Mouse (Mus musculus): ENCODE results near the gene Ang2.

Gene Ang2

DNA sequence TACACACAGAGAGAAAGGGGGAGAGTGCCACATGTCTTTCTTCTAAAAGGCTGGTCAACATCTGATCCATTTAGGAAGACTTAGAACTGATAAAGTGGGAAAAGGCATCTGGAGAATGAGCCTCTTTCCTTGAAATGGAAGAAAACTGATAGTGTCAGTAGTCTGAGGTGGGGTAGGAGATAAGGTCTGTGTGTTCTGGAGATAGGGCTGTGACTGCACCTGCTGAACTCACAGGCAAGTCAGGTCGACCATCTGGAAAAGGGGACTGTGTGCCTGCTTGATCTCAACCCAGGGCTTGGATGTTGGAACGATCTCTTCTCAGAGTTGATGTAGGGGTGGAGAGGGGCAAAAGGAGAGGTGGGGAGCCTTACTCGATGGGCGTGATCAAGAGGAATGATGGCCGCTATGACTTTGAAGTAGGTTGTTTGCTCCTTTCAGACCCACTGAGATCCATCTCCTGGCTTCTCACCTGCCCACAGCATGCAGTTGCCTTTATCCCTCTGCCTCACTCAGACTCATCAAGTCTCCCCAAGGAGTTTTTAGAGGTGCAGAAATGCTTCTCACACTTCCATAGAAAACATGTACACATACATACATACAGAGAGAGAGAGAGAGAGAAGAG, 46.6 kb downstream of the Ang2 start:
- DNase-seq (ENCODE audit: extremely low read depth, low read depth), result no peak

DNA sequence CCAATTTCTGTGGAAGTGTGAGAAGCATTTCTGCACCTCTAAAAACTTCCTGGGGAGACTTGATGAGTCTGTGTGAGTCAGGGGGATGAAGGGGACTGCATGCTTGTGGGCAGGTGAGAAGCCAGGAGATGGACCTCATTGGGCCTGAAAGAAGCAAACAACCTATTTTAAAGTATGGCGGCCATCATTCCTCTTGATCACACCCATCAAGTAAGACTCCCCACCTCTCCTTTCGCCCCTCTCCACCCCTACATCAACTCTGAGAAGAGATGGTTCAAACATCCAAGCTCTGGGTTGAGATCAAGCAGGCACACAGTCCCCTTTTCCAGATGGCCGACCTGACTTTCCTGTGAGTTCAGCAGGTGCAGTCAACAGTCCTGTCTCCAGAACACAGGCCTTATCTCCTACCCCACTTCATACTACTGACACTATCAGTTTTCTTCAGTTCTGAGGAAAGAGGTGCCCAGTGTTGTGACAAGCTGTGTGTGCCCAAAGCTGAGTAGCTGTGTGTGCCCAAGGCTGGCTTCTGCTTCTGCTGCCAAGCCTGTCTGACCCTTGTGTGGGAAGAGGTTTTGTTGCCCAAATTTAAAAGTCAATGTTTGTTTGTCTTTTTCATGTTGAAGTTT, 48.6 kb downstream of the Ang2 start:
- DNase-seq (ENCODE audit: extremely low read depth, low read depth), result no peak

- DNase-seq (ENCODE audit: extremely low read depth, low read depth), result no peak
These were observed 49.8 kb downstream of the Ang2 start for GRCm38 (mm10) chr14:51149164-51149563.

- DNase-seq (ENCODE audit: extremely low read depth, low read depth), result no peak
These were observed 50.9 kb downstream of the Ang2 start for GRCm38 (mm10) chr14:51148006-51148405.

DNA sequence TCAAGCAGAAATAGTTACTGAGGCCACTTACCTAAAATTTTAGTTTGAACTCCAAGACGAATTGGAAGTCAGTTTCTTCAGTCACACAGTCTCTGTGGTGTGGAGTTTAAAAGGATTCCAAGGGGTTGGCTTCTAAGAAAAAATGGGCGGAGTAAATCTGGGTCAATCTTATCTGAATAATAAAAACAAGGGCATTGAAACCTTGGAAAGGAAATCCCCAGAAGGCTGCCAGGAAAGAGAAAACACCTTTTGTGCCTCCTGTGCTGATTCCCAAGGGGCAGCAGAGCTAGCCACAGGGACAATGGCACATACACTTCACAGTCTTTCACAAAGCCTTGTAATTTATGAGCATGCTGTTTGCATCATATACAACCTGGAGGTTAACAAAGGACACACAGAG, 52.3 kb downstream of the Ang2 start, which contains the start of gene Rnase1:
Rnase1 (minus strand) TSS at position 101 of the 400 bp plus-strand sequence.
- no peak for DNase-seq (ENCODE audit: extremely low read depth, low read depth)

DNA sequence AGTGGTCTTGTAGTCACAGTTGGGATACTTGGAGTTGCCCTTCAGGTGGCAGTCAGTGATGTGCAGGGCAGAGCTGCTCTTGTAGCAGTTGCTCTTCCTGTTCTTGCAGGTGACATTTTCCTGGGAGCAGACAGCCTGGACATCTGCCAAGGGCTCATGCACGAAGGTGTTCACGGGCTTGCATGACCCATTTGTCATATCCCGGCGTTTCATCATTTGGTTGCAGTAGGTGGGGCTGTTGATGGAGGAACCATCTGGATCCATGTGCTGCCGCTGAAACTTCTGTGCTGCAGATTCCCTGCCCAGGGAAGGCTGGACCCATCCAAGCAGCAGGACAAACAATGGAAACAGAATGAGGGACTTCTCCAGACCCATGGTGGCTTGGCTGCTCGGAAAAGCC, 53.4 kb downstream of the Ang2 start:
- DNase-seq (ENCODE audit: extremely low read depth, low read depth), result no peak

Data from MEL-GATA-1-ER (cell line).